ENCODE assay signal across 11 mouse cellular contexts in the genomic region with DNA sequence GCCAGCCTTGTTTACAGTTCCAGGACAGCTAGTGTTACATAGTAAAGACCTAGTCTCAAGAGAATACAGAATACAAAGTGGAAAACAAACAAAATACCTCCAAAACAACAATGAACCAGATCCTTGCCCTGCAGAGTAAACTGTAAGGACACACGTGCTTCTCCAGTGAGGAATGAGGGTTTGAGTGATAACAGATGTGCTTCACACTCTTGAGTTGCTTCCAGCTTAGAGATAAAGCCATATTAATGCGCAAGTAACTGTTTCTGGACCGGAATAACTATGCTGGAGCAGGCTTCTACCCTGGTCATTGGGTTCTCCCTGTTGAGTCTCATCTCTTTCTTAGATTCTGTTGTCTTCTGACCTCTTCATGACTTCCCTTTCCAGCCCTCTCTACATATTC. TPM values are rescaled to one million over a fixed set of nuclear protein-coding genes. Genes with fewer than 3 reads are reported as not detected.
DNase-seq lines count a peak whose midpoint lies in the region; ATAC-seq and TF ChIP-seq lines count a peak whose summit lies in the region.
"Had no signal": no experiment of that assay in that cellular context is flagged by ENCODE, and none has a peak within 500 bp of the region (broad histone marks: within the 10 kb centered on the region; RNA-seq: fewer than 3 reads in every experiment).

No protein-coding gene starts in this region.

- H3K4me1 ChIP-seq in heart, adult 2 months (ENCODE audit: control insufficient read depth, insufficient read depth, low read length) = peaks cover 31% of the 10 kb centered on the region
- peaks cover 41% of the 10 kb centered on the region for H3K4me1 ChIP-seq in midbrain, embryonic 10.5 days
- H3K4me1 ChIP-seq in midbrain, embryonic 14.5 days (ENCODE audit: control insufficient read depth, insufficient read depth, low read length) = peaks cover 20% of the 10 kb centered on the region
- H3K4me1 ChIP-seq in embryonic facial prominence, embryonic 11.5 days (ENCODE audit: control insufficient read depth, insufficient read depth, low read length) = peaks cover 3% of the 10 kb centered on the region
- H3K4me1 ChIP-seq in liver, postnatal 0 days (ENCODE audit: insufficient read depth) = peaks cover 12% of the 10 kb centered on the region

- no peak for TF ChIP-seq EP300 in heart, adult 2 months (IDR thresholded peaks at IDR 0.05; ENCODE audit: insufficient read depth, low read depth, low read length)
- TF ChIP-seq EP300 in liver, postnatal 0 days (IDR thresholded peaks at IDR 0.05; ENCODE audit: low read depth) = no peak

- H3K79me2 ChIP-seq in heart, adult 2 months (replicated peaks; ENCODE audit: control insufficient read depth, insufficient read depth, low read length) = peaks cover 6% of the 10 kb centered on the region

- 21% methylated on average over 3 of the region's 3 CpGs for WGBS in heart, adult 2 months
- WGBS in midbrain, embryonic 10.5 days = 67% methylated on average over 3 of the region's 3 CpGs
- 78% methylated on average over 3 of the region's 3 CpGs for WGBS in midbrain, embryonic 14.5 days
- 55% methylated on average over 3 of the region's 3 CpGs for WGBS in embryonic facial prominence, embryonic 11.5 days
- WGBS in liver, postnatal 0 days (ENCODE audit: insufficient replicate concordance) = 40% methylated on average over 3 of the region's 3 CpGs

- no peaks in the 10 kb centered on the region for H3K9me3 ChIP-seq in midbrain, embryonic 10.5 days (replicated peaks)
- no peaks in the 10 kb centered on the region for H3K9me3 ChIP-seq in midbrain, embryonic 14.5 days (ENCODE audit: control insufficient read depth, low read length)
- no peaks in the 10 kb centered on the region for H3K9me3 ChIP-seq in embryonic facial prominence, embryonic 11.5 days (replicated peaks; ENCODE audit: control insufficient read depth, low read length)
- H3K9me3 ChIP-seq in liver, postnatal 0 days (ENCODE audit: low read length) = no peaks in the 10 kb centered on the region
- H3K9me3 ChIP-seq: forebrain, embryonic 15.5 days had no signal

- ATAC-seq in midbrain, embryonic 14.5 days (ENCODE audit: low FRiP score, low TSS enrichment) = no peak
- no peak for ATAC-seq in embryonic facial prominence, embryonic 11.5 days (replicated peaks; ENCODE audit: insufficient number of reproducible peaks, low FRiP score, low TSS enrichment, low read depth)
- ATAC-seq in liver, postnatal 0 days = no peak
- ATAC-seq: forebrain, embryonic 15.5 days had no signal

- peaks cover 18% of the 10 kb centered on the region for H3K36me3 ChIP-seq in heart, adult 2 months (ENCODE audit: control insufficient read depth, insufficient read depth, low read length)
- H3K36me3 ChIP-seq in midbrain, embryonic 10.5 days = peaks cover 13% of the 10 kb centered on the region
- no peaks in the 10 kb centered on the region for H3K36me3 ChIP-seq in midbrain, embryonic 14.5 days (ENCODE audit: control insufficient read depth, insufficient read depth, low read length)
- no peaks in the 10 kb centered on the region for H3K36me3 ChIP-seq in embryonic facial prominence, embryonic 11.5 days (replicated peaks; ENCODE audit: control insufficient read depth, insufficient read depth, low read depth, low read length)
- no peaks in the 10 kb centered on the region for H3K36me3 ChIP-seq in liver, postnatal 0 days (replicated peaks; ENCODE audit: insufficient read depth, low read length)
- H3K36me3 ChIP-seq: forebrain, embryonic 15.5 days had no signal

- intact Hi-C loops in heart, adult 2 months (cut with DNase I) = no loop called here

- no peak for TF ChIP-seq CTCF in heart, adult 2 months (IDR thresholded peaks at IDR 0.05)
- no peak for TF ChIP-seq CTCF in liver, postnatal 0 days (IDR thresholded peaks at IDR 0.05; ENCODE audit: low read depth)

- H3K9ac ChIP-seq in heart, adult 2 months (ENCODE audit: low read depth, low read length) = no peak overlapping the region
- no peak overlapping the region for H3K9ac ChIP-seq in midbrain, embryonic 14.5 days (replicated peaks; ENCODE audit: low read length)
- no peak overlapping the region for H3K9ac ChIP-seq in embryonic facial prominence, embryonic 11.5 days (replicated peaks; ENCODE audit: low read length)
- H3K9ac ChIP-seq in liver, postnatal 0 days (replicated peaks) = no peak overlapping the region
- H3K9ac ChIP-seq: forebrain, embryonic 15.5 days; hindbrain, embryonic 14.5 days had no signal

- H3K27me3 ChIP-seq in heart, adult 2 months (ENCODE audit: control insufficient read depth, insufficient read depth, low read length) = no peaks in the 10 kb centered on the region
- no peaks in the 10 kb centered on the region for H3K27me3 ChIP-seq in midbrain, embryonic 10.5 days (ENCODE audit: low read depth, poor library complexity, severe bottlenecking)
- no peaks in the 10 kb centered on the region for H3K27me3 ChIP-seq in midbrain, embryonic 14.5 days (ENCODE audit: control insufficient read depth, insufficient read depth, low read length)
- H3K27me3 ChIP-seq in embryonic facial prominence, embryonic 11.5 days (ENCODE audit: control insufficient read depth, insufficient read depth, low read length) = no peaks in the 10 kb centered on the region
- H3K27me3 ChIP-seq in liver, postnatal 0 days (ENCODE audit: insufficient read depth, low read length) = no peaks in the 10 kb centered on the region
- H3K27me3 ChIP-seq: forebrain, embryonic 15.5 days had no signal

- no peak overlapping the region for H3K4me3 ChIP-seq in heart, adult 2 months
- H3K4me3 ChIP-seq in midbrain, embryonic 10.5 days = no peak overlapping the region
- H3K4me3 ChIP-seq in midbrain, embryonic 14.5 days (replicated peaks; ENCODE audit: low read depth, low read length) = no peak overlapping the region
- H3K4me3 ChIP-seq in embryonic facial prominence, embryonic 11.5 days (ENCODE audit: low read depth, low read length) = no peak overlapping the region
- no peak overlapping the region for H3K4me3 ChIP-seq in liver, postnatal 0 days (ENCODE audit: low read depth, low read length)
- H3K4me3 ChIP-seq: forebrain, embryonic 15.5 days had no signal

- no peak for TF ChIP-seq POLR2A in heart, adult 2 months (IDR thresholded peaks at IDR 0.05; ENCODE audit: insufficient read depth, low read depth, low read length)

- H3K27ac ChIP-seq in heart, adult 2 months = peak overlapping the region; percentile 42
- H3K27ac ChIP-seq in midbrain, embryonic 10.5 days (replicated peaks) = peak overlapping the region; percentile 52; the same call in 1 of the 2 replicates
- H3K27ac ChIP-seq in midbrain, embryonic 14.5 days (replicated peaks; ENCODE audit: low read depth, low read length) = no peak overlapping the region
- H3K27ac ChIP-seq in embryonic facial prominence, embryonic 11.5 days (replicated peaks; ENCODE audit: low read depth, low read length) = no peak overlapping the region; the same call in 1 of the 2 replicates
- 0 out of 2 replicates have a peak overlapping the region, but pooled peaks have one; percentile 13 for H3K27ac ChIP-seq in liver, postnatal 0 days (ENCODE audit: low read depth)
- H3K27ac ChIP-seq: hindbrain, embryonic 14.5 days had no signal

- no peak for DNase-seq in heart, adult 2 months
- no peak for DNase-seq in heart, adult 11 months
- DNase-seq in midbrain, embryonic 10.5 days (ENCODE audit: low spot score) = no peak
- DNase-seq in midbrain, embryonic 14.5 days = no peak
- peak; percentile 66 for DNase-seq in embryonic facial prominence, embryonic 11.5 days (ENCODE audit: low spot score)
- no peak for DNase-seq in liver, postnatal 0 days
- no peak for DNase-seq in left cerebral cortex, adult 9 months (ENCODE audit: low spot score in 2 of 2)
- DNase-seq in thymus, postnatal 4 days = no peak
- DNase-seq: cerebellum, adult 11-12 months had no signal

- no peak overlapping the region for H3K4me2 ChIP-seq in midbrain, embryonic 14.5 days (ENCODE audit: low read length)
- no peak overlapping the region for H3K4me2 ChIP-seq in embryonic facial prominence, embryonic 11.5 days (ENCODE audit: low read depth, low read length)
- H3K4me2 ChIP-seq in liver, postnatal 0 days (ENCODE audit: low read depth, low read length) = peak overlapping the region; percentile 30
- H3K4me2 ChIP-seq: forebrain, embryonic 15.5 days; hindbrain, embryonic 14.5 days had no signal

RNA-seq across cellular contexts. Expression of a gene that starts 19.0 kb away (rescaled TPM):
- 10 to 100 TPM; 29.1 to 32.1 TPM for total RNA-seq in heart, adult 2 months (2021)
- polyA plus RNA-seq in heart, adult 2 months (2012; rRNA removed) = 20.1 and 25.7 TPM in 2 replicates
- 15.2 and 15.9 TPM in 2 replicates for polyA plus RNA-seq in midbrain, embryonic 10.5 days (2016; fragmentation: Nextera tagmentation; extraction: Ambion mirVana)
- polyA plus RNA-seq in midbrain, embryonic 14.5 days (2014; fragmentation: Nextera tagmentation; extraction: Ambion mirVana) = 15.3 and 18.2 TPM in 2 replicates
- 16.2 and 18.0 TPM in 2 replicates for polyA plus RNA-seq in embryonic facial prominence, embryonic 11.5 days (2014; fragmentation: Nextera tagmentation; extraction: Ambion mirVana)
- 3.3 and 3.9 TPM in 2 replicates for polyA plus RNA-seq in liver, postnatal 0 days (2015; fragmentation: Nextera tagmentation; extraction: Ambion mirVana)

Comparison
In these comparisons a context has a peak if more than half of its experiments do, and no peak if none do; other contexts are left out.
1. H3K27ac ChIP-seq: peak in heart, adult 2 months (single experiment), midbrain, embryonic 10.5 days (single experiment) and liver, postnatal 0 days (single experiment); none in midbrain, embryonic 14.5 days (single experiment) and embryonic facial prominence, embryonic 11.5 days (single experiment).